Mouse (Mus musculus) thymus, postnatal 36 days (tissue): ENCODE data around the gene Morn5.

Source experiments
- DNase-seq, 2 experiments: peaks; one replicate each; pipeline ENCODE4 v3.0.0; 2022; ENCODE audit warnings: mixed read lengths in 2 of 2

The Morn5 gene

DNA sequence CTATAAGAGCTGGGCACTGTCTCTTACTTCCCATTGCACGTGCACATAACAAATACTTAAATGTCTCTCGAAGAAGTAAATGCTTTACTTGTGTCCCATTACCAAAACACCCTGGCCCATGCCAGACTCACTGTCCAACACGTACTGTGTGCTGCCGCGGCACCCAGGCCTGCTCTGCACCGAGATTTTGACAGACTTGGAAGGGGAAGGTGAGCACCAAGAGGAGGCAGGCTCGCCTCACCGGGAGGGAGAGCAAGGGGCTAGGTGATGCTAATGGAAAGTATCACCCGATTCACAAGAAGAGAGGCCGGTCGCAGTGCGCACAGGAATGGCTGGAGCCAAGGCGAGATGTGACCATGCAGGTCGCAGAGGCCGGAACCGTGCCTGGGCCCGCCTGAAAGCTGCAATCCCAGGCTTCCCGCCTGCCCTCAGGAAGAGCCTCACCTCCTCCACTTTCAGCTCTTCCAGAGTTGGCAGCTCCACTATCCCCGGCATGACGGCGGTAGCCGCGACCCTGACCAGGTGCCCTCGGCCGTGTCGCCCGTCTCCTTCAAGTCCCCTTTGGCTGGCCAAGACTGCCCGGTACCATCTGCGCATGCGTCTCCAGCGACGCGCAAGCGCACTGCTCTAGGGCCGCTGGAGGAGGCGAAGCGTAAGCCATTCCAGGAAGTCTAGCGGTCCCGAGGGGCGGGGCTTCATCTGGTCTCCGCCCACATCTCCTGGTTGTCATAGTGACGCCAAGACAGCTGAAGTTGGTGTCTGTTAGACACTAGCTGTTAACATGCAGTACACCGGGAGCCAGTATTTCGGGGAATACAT, at the start of gene Morn5, which contains the start of gene Ndufa8:
TSS of gene Morn5 (plus strand) at position 711 of the 819 bp plus-strand sequence.
TSS of gene Ndufa8 (minus strand) at position 659 of the 819 bp plus-strand sequence.
- peak; percentile 98 for DNase-seq

DNA sequence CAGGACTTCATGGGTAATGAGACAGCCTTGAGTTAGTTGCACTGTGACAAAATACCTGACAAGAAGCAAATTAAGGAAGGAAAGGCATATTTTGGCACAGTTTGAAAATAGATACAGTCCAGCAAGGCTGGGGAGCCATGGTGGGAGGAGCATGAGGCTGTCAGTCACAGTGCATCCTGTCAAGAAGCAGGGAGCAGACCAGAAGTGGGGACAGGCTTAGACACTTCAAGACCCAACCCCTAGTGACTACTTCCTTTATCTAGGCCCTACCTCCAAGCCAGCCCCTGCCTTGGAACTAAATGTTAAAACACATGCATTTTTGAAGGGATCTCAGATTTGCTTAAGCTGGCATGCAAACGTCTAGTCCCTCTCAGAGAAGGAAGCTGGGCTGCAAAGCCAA, 48.9 kb upstream of the Morn5 start:
- no peak for DNase-seq

DNA sequence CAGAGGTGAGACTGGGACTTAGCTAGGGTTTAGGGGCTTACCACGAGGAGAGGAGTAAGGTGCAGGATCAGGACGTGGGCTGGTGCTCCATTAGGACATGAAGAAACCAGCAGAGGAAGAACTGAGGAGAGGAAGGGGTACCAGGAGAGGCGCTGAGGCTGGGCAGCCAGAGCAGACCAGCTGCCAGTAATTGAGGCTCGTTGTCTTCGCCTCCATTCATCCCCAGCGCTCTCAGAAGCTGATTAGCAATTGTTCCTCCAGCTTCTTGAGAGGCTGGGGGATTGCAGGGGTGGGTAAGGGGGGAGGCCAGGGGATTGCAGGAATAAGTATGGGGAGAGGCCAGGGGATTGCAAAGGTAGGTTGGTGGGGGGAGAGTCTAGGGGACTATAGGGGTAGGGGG, 47.1 kb upstream of the Morn5 start:
- DNase-seq, result no peak

DNA sequence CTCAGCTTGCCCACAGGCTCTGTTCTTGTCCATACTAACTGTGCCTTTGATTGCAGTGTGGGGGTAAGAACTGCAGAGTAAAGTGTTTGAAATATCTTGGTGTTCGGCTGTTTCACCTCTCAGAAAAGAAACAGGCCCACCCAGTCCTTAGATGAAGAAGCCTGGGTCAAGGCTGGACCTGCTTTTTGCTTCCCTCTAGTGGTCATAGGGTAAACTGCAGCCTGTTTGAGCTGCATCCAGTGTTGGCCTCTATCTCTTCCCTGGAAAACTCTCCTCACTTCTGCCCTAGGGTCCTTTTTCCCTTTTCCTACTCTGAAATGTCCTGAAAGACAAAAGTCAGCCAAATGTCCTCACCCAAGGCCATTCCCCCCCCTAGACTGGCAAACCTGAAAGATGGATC, 41.2 kb upstream of the Morn5 start:
- no peak for DNase-seq

DNA sequence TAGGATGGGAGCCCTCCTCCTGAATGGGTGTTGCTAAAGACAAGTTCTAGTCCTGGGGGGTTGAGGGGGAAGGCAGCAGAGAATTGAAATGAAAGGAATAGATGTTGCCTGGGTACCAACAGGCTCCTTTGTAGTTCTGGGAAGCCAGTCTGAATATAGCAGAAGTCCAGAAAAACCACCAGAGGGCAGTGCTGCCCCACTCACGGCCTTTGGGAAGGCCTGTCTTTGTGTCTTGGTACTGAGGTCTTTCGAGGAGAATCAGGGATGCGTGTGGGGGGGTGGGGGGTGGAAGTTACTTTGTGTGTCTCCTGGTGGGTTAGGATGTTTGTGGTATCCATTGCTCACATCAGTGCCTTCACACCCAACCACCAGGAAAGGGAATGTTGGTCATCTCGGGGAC, 39.9 kb upstream of the Morn5 start:
- peak; percentile 46 to 52 for DNase-seq

DNA sequence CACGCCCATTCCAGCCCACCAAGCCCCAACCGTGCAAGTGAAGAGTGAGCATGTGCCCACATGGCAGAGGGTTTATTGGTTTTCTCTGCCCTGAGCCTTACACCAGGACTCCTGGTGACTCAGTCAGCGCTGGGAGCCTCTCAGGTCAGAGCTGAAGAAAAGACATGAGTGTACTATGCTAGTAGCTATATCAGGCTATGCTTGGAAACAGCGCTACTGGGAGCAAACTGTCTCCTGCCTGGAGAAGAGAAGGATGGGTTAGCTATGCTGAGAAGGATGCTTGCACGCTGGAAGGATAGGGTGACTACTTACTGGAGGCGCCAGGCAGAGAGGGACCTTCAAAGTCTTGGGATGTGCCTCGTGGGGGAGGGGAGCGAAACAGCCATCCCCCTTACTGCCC, 38.7 kb upstream of the Morn5 start:
- DNase-seq, result no peak

DNA sequence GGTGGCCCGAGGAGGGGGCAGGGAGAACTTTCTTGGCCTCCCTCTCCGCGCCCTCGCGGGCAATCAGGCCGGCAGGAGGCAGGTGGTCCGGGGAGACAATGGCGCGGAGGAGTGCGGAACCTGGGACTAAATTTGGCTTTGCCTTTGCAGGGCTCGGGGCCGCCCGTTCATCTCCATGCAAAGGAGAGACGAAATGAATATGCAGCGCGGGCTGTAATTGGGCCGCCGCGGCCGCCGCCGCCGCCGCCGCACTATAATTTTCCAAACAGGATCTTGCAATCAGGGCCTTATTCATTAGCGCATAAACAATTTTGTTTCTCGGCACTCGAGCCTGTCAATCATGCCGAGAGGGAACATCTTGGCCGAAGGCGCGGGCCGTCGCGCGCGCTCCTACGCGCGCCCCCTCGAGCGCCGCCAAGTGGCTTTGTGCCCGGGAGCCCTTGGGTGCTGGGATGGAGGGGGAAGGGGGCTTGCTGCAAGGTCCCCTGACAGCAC, 37.9 kb upstream of the Morn5 start:
- no peak for DNase-seq

DNA sequence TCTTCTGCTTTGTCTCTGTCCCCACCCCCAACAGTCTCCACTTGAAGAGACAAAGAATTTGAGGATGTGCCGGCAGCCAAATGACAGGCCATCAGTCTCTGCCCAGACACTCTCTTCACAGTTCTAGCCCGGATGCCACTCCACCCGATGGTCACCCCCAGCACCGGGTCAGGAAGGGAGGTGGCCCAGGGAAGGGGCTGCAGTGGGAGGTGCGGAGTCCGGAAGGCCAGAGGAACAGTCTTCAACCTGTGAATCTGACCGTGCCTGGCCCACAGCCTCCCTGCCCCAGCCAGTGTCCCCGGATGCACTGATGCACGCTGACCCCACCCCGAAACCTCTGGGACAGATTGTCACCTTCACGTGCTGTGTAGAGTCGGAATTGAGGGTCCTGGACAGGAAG, 36.2 kb upstream of the Morn5 start:
- no peak for DNase-seq

DNA sequence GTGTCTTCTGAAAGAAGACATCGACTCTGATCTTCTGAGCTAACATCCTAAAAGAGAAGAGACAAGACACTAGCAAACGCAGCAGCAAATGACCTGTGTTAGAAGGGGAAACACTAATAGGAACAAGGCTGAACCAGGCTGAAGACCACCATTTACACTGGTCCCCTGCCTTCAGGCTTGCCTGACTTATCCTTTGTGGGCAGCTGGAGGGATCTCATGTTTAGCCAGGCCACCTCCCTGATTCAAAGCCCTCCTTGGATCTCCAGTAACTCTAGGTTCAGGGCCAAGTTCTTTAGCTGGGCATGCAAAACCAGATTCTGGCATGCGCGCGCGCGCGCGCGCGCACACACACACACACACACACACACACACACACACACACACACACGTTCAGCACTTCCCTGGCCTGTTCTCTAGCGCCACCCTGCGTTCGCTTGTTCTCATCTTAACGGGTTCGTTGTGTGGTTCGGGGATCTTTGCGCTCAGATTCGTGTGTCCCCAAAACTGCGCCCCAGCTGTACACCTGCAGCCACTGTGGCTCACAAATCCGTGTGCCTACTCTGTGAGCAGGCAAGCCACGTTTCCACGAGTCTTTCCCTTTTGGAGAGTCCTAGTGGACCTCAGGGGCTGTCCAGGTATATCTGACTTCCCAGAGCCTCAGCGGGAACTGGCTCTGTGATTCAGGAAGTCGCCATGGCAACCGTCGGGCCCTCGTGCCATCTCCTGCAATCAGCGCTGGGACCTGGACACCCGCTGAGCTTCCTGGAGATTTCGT, 27.7 kb upstream of the Morn5 start:
- DNase-seq, result peak; percentile 49 to 52

DNA sequence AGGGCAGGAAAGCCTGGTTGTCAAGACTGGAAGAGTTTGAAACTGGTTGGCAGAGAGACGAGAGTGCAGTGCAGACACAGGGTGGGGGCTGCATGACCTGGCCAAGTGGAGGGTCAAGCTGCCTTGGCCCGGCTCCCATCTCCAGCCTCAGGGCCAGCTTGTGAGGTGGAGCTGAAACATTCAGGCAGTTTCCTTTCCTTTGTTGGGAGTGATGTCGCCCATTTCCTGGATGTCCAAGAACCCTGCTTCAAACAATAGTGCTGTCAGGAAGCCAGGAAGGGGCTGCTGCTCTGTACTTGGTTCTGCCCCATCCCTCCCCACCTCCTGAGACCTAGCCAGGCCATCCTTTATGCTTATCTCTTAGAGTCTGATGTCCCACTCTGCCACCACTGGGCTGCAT, 26.0 kb upstream of the Morn5 start:
- DNase-seq, result no peak

DNA sequence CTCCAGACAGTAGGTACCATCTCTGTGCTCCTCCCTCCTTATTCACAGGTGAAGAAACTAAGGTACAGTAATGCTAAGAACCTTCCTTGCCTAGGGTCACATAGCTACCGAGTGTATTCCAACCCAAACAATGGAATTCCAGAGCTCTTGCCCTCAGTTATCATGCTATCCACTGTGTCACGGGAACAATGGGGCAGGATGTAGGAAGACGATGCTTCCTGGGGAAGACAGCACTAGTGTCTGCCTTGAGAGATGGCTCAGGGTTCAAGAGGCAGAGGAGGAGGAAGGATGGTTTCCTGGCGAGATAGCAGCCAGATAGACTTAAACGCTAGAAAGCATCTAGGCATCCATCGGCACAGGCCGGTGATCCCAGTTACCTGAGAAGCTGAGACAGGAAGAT, 16.4 kb upstream of the Morn5 start:
- no peak for DNase-seq

DNA sequence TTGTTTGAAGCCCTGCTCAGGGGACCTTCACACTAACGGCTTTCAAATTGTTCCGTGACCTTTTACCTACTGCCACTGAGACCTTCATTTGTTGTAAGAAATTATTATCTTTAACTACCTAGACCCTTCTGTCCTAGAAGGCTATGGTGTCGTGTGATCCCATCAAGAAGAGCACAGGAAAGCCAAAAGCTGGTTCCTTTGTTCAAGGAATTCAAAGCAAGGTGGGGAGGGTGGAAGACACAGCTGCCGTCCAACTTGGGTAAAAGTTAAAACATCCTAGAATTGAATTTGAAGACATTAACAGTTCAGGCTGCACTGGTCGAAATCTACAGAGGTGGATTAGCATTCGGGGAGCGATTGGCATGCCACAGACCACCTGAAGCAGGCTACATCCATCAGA, 15.3 kb upstream of the Morn5 start:
- DNase-seq, result no peak

DNA sequence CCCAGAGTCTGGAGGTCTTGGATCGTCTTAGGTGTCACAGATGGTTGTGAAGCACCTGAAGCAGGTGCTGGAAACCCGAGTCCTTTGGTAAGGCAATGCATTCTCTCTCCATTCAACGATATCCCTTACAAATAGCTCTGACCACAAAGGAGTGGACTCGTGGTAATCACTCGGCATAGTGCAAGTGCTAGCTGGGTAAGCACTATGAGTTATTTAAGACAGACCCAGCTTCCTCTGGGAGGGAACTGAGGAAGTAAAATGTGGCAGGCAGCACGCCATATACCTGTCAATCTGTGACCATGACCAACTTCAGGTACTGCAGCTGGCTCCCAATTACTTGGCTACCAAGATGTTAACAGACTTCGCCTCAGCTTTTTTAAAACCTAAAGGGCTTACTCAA, 14.4 kb upstream of the Morn5 start:
- DNase-seq, result no peak

DNA sequence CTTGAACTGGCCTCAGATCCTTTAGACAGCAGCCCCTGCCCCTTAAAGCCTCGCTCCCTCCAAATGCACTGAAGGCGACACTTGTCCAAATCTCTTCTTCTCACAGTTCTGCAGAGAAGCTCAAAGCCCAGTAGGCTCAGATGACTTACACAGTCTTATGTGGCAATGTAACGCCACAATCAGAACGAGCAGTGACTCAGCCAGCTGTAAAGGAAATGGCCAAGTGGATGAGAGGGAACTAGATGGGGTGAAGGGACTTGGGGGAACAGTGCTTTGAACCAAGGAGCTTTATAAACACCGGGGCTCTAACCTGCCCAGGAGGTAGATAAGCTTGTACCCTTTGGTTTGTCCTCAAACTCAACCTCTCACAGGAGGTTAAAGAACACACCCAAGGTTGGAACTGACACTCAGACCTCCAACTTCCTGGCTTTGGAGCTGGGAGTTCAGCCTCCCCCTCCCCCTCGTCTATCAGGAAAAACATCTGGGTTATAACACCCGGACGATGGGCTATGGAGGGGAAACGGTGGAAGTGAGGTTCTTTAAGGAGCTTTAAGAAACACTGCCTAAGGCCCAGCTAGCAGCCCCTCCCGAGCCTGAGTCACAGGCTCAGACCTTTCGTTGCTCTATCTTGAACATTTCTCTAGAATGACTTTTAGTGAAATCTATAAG, 13.7 kb upstream of the Morn5 start:
- no peak for DNase-seq

DNA sequence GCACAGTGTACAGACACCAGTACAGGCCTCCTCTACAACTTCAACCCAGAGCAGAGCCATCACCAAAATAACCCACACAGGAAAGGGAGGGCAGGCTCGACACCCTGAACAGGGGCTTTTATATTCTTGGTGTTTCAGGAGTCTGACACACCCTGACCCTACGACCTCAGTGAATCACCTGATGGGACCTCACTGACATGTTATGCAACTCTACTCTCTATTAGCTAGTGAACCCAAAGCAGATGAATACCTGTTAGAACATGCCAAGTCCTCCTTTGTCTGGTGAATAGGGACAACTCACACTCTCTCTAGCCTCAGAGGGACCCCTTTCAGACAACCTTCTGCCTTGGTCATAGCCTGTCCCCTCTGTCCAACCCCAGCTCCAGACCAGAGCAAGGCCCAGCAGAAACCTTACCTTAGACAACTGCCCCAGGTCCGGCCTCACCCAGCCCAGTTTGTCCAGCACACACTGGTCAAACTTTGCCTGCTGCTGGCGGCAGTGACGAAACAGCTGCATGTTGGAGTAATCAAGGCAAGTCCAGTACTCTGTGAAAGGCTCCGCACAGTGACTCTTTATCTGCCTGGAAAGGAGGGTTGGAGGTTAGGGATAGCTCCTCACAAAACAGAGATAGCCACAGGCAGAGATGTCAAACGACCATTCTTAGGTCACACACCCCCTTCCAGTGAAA, 9.8 kb upstream of the Morn5 start:
- no peak for DNase-seq

DNA sequence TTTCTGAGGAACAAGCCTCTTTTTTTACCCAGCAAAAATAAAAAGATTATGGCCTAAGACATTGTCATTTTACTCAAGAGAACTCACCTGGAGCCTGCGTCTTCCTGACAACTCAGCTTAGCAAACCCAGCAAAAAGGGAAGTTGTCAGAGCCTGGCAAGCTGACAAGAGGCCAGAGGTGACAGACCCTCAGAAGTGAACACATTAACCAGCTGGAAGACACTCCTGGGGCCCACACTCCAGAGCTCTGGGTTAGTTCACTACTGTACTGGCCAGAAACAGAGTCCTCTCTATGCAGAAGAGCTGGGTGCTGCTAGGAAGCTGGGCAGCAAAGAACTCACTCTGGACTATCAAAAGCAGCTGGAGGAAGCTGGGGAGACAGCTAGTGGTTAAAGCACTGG, 8.4 kb upstream of the Morn5 start:
- no peak for DNase-seq

DNA sequence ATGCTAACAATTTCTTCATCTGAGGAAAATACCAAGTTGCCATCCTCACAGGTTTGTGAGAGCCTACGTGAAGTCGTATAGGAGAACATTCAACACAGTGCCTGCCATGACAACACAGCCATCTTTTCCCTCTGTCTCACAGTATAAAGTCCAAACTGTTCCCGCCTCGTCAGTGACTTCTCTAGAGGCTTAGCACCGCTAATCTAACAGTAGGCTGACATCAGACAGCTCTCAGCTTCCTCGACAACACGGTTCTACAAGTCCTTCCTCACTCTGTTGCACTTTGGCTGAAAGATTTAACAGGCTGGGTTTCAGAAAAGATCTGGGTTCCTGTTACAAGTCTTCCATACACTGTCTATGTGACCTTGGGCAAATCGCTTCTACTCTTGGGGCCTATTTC, 1.1 kb upstream of the Morn5 start:
- DNase-seq, result no peak

DNA sequence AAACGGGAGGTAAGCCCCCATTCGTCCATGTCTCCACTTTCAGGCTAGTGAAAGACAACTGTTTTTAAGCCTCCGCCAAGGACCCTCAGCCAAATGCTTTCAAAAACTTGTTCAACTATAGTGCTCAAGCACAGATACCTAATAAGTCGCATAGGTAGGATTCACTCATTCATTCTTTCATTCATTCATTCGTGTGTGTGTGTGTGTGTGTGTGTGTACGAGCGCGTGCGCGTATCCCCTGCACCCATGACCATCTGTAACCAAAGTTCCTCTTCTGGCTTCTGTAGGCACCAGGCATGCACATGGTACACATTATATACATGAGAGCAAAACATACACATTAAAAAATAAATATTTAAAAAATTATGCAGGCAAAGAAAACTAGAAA, 303 bp downstream of the Morn5 start:
- no peak for DNase-seq

DNA sequence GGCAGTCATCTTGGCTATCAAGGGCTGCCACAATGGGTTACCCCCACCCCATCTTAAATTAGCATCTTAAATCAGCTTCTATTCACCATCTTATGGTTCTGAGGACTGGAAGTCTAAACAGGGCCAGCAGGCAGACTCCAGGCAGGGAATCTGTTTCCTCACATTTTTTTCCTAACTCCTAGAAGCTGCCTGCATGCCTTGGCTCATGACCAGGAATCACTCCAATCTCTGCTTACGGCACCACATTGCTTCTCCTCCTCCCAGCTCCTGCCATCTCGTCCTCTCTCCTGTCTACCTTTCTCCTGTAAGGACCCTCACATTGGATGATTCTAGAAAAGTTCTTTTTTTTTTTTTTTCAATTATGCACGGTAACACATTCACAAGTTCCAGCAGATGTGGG, 4.0 kb downstream of the Morn5 start:
- DNase-seq, result no peak

DNA sequence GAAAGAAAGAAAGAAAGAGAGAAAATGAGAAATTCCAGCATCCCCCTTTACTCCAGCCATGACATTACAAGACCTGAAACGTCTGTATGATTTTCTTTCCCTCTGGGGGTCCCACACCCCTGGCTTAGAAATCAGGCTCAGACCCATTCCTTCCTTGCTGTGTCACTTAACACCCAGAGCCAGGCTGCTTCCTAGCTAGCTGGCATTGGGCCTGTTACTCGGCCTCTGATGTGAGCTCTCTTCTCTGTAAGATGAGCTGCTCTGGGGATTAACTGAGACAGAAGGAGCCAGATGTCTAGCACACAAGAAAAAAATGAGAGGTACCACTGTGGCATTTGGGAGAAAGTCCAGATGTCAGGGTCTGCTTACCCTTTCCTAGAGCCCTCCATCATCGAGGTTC, 7.0 kb downstream of the Morn5 start:
- DNase-seq, result no peak

DNA sequence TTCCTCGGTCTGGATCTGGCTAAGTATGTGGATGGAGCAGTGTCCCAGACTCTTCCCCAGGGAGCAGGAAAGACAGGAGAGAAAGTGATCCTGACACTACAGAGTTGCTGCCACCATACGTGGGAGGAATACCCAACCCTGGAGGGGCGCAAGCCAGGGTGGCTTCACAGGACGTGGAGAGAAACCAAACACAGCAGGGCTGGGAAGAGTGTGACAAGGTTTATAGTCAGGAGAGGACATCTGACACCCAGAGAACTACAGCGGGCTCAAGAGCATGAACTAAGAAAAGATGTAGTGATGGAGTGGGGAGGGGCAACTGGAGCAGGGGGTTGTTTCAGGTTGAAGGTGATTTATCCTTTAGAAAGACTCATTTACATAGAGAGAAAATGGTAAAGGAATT, 12.2 kb downstream of the Morn5 start:
- DNase-seq, result no peak

DNA sequence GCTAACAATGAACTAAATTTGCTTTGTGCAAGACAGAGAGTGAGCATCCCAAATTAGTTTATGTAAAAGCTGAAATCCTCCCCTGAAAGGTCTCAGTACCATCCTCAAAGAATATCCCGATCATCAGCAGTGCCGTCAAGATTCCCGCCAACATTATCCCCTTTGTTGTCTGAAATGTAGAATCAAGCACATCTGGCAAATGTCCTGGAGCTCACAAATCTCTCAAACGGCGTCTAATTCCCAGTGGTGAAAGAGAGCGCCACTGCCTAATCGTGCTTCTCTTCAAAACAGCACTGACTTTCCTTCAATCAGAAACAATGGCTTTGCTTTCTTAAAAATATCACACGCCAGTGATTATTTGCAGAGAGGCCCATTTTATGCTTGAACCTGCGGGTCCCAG, 17.9 kb downstream of the Morn5 start:
- DNase-seq, result no peak
